ENCODE assay signal across 8 mouse cellular contexts in genomic region chr13:108157732-108158464, GRCm38 (mm10). TPM values are rescaled to one million over a fixed set of nuclear protein-coding genes. Genes with fewer than 3 reads are reported as not detected.
DNase-seq lines count a peak whose midpoint lies in the region; ATAC-seq and TF ChIP-seq lines count a peak whose summit lies in the region.

No protein-coding gene starts in this region.

- intact Hi-C loops in gastrocnemius, adult 2 months (cut with DNase I) = loop anchor here (5.0 to 10.0 kb wide), 3 partner anchors 263 to 1133 kb away; partner anchors contain the start of gene Kif2a

- peak; percentile 63 for DNase-seq in gastrocnemius, adult 2 months
- DNase-seq in gastrocnemius, adult 18-20 months (ENCODE audit: low spot score) = no peak
- DNase-seq in thymus, postnatal 14 days = peak; percentile 6
- DNase-seq in thymus, postnatal 25 days = no peak
- peak; percentile 53 for DNase-seq in intestine, embryonic 14.5 days (ENCODE audit: low spot score)
- peak; percentile 20 for DNase-seq in midbrain, postnatal 0 days (ENCODE audit: low spot score)
- no peak for DNase-seq in left cerebral cortex, adult 8-10 months (ENCODE audit: low spot score in 2 of 2)
- DNase-seq in urinary bladder, postnatal 25 days (ENCODE audit: low spot score) = no peak

- H3K4me2 ChIP-seq in intestine, embryonic 14.5 days (ENCODE audit: low read length) = peak overlapping the region; percentile 67
- H3K4me2 ChIP-seq in midbrain, postnatal 0 days (ENCODE audit: low read depth, low read length, poor library complexity, severe bottlenecking) = peak overlapping the region; percentile 69

- peaks cover 11% of the 10 kb centered on the region for H3K4me1 ChIP-seq in intestine, embryonic 14.5 days (replicated peaks; ENCODE audit: control insufficient read depth, insufficient read depth, low read length)
- H3K4me1 ChIP-seq in midbrain, postnatal 0 days (ENCODE audit: insufficient read depth, low read length) = no peaks in the 10 kb centered on the region

- no peaks in the 10 kb centered on the region for H3K9me3 ChIP-seq in intestine, embryonic 14.5 days (ENCODE audit: control insufficient read depth, low read length)
- H3K9me3 ChIP-seq in midbrain, postnatal 0 days (ENCODE audit: low read length) = no peaks in the 10 kb centered on the region

- TF ChIP-seq CTCF in gastrocnemius, adult 2 months (IDR thresholded peaks at IDR 0.05) = no peak
- no peak for TF ChIP-seq CTCF in midbrain, postnatal 0 days (IDR thresholded peaks at IDR 0.05)

- H3K27me3 ChIP-seq in intestine, embryonic 14.5 days (replicated peaks; ENCODE audit: control insufficient read depth, insufficient read depth, low read length) = no peaks in the 10 kb centered on the region
- no peaks in the 10 kb centered on the region for H3K27me3 ChIP-seq in midbrain, postnatal 0 days (ENCODE audit: insufficient read depth, low read length)

- WGBS in intestine, embryonic 14.5 days = 2% methylated on average over 41 of the region's 42 CpGs
- 3% methylated on average over 40 of the region's 42 CpGs for WGBS in midbrain, postnatal 0 days

- peaks cover 5% of the 10 kb centered on the region for H3K36me3 ChIP-seq in intestine, embryonic 14.5 days (ENCODE audit: control insufficient read depth, insufficient read depth, low read length)
- peaks cover 10% of the 10 kb centered on the region for H3K36me3 ChIP-seq in midbrain, postnatal 0 days (ENCODE audit: insufficient read depth, low read length)

- peak overlapping the region; percentile 40 for H3K9ac ChIP-seq in intestine, embryonic 14.5 days (ENCODE audit: low read length)
- H3K9ac ChIP-seq in midbrain, postnatal 0 days (replicated peaks; ENCODE audit: low read length, poor library complexity, severe bottlenecking) = peak overlapping the region; percentile 64

- H3K27ac ChIP-seq in gastrocnemius, adult 2 months = peak overlapping the region; percentile 84
- H3K27ac ChIP-seq in intestine, embryonic 14.5 days (ENCODE audit: low read depth) = no peak overlapping the region
- no peak overlapping the region for H3K27ac ChIP-seq in midbrain, postnatal 0 days (ENCODE audit: low read depth, low read length)

- ATAC-seq in intestine, embryonic 14.5 days (replicated peaks; ENCODE audit: low FRiP score, low TSS enrichment, low read depth) = peak; percentile 13; the same call in 1 of the 2 replicates
- no peak; the same call in none of the 2 replicates for ATAC-seq in midbrain, postnatal 0 days (ENCODE audit: low FRiP score)

- peak overlapping the region; percentile 76 for H3K4me3 ChIP-seq in gastrocnemius, adult 2 months
- H3K4me3 ChIP-seq in intestine, embryonic 14.5 days (ENCODE audit: low read depth, low read length) = peak overlapping the region; percentile 72
- peak overlapping the region; percentile 70 for H3K4me3 ChIP-seq in midbrain, postnatal 0 days (ENCODE audit: low read depth, low read length)

RNA-seq across cellular contexts. Expression of gene Ndufaf2, which starts 0.5 kb away (rescaled TPM):
- total RNA-seq in gastrocnemius, adult 2 months (2021) = 10 to 100 TPM; 13.4 to 20.2 TPM
- 10 to 100 TPM; 20.4 to 24.3 TPM for total RNA-seq in gastrocnemius, adult 18-20 months (2021)
- polyA plus RNA-seq in intestine, embryonic 14.5 days (2014; fragmentation: Nextera tagmentation; extraction: Ambion mirVana) = 70.5 and 73.3 TPM in 2 replicates
- 7.1 and 14.8 TPM in 2 replicates for total RNA-seq in midbrain, postnatal 0 days (2014; rRNA removed)
- 72.0 and 74.4 TPM in 2 replicates for polyA plus RNA-seq in midbrain, postnatal 0 days (2015; fragmentation: Nextera tagmentation; extraction: Ambion mirVana)
- 10 to 100 TPM; 18.7 to 25.3 (median 22.8) TPM for total RNA-seq in left cerebral cortex, adult 8-10 months (2022)

RNA-seq across cellular contexts. Expression of gene Ercc8, which starts 0.6 kb away (rescaled TPM):
- 1 to 10 TPM; 5.4 to 6.0 TPM for total RNA-seq in gastrocnemius, adult 2 months (2021)
- 1 to 10 TPM; 4.7 to 5.1 TPM for total RNA-seq in gastrocnemius, adult 18-20 months (2021)
- 19.4 and 20.8 TPM in 2 replicates for polyA plus RNA-seq in intestine, embryonic 14.5 days (2014; fragmentation: Nextera tagmentation; extraction: Ambion mirVana)
- total RNA-seq in midbrain, postnatal 0 days (2014; rRNA removed) = 33.8 and 36.6 TPM in 2 replicates
- polyA plus RNA-seq in midbrain, postnatal 0 days (2015; fragmentation: Nextera tagmentation; extraction: Ambion mirVana) = 33.2 and 33.5 TPM in 2 replicates
- 10 to 100 TPM; 15.3 to 18.6 (median 16.3) TPM for total RNA-seq in left cerebral cortex, adult 8-10 months (2022)

RNA-seq across cellular contexts. Expression of gene Elovl7, which starts 56.3 kb away (rescaled TPM):
- total RNA-seq in gastrocnemius, adult 2 months (2021) = under 1 TPM; 0.08 to 0.18 TPM
- under 1 TPM; 0.27 to 0.33 TPM for total RNA-seq in gastrocnemius, adult 18-20 months (2021)
- polyA plus RNA-seq in intestine, embryonic 14.5 days (2014; fragmentation: Nextera tagmentation; extraction: Ambion mirVana) = 15.8 and 18.9 TPM in 2 replicates
- total RNA-seq in midbrain, postnatal 0 days (2014; rRNA removed) = 1.9 and 2.3 TPM in 2 replicates
- 1.9 and 2.4 TPM in 2 replicates for polyA plus RNA-seq in midbrain, postnatal 0 days (2015; fragmentation: Nextera tagmentation; extraction: Ambion mirVana)
- total RNA-seq in left cerebral cortex, adult 8-10 months (2022) = 1 to 10 TPM; 9.0 to 9.9 (median 9.5) TPM

Comparison
In these comparisons a context has a peak if more than half of its experiments do, and no peak if none do; other contexts are left out.
1. DNase-seq: peak in gastrocnemius, adult 2 months (single experiment), thymus, postnatal 14 days (single experiment), intestine, embryonic 14.5 days (single experiment) and midbrain, postnatal 0 days (single experiment); none in gastrocnemius, adult 18-20 months (single experiment), thymus, postnatal 25 days (single experiment), left cerebral cortex, adult 8-10 months (0 of 2) and urinary bladder, postnatal 25 days (single experiment).
2. Peak in every context shown above with its lines, with median percentiles within 50 percentile points of each other: H3K4me3 ChIP-seq.